Mouse (Mus musculus): ENCODE measurements around the gene Fam71b.

DNA sequence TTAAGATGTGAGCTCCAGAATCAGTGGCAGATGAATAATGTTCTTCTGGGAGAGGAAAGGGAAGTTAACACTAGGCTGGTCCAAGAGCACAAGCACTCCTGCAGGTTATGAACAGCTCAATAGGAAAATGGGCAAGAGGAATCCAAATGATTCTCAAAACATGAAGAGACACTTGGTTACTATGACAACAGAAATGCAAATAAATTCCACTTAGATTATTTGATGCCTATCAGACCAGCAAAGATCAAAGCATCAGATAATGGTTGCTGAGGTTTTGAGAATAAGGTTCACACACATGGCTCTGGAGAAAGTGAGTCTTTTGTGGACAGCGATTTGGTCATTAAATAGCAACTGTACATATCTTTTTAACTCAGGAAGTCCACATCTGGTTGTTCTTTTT is 19.0 kb upstream of the Fam71b start:
- TF ChIP-seq RCOR1 (IDR thresholded peaks at IDR 0.05; ENCODE audit: low read depth, low read length) (no peak), GABPA (IDR thresholded peaks at IDR 0.05; ENCODE audit: low read depth, low read length) (no peak), RAD21 (IDR thresholded peaks at IDR 0.05; ENCODE audit: low read depth, low read length) (no peak)
